Mouse (Mus musculus) splenic B cell, adult 2 months (primary cell): Measurements from ENCODE around the gene Lce3c.

ENCODE experiments used
- DNase-seq: peaks from one replicate; pipeline ENCODE4 v3.0.0-alpha.2; 2011; ENCODE audit warnings: low read depth, low spot score
- H3K27me3 ChIP-seq: 2 replicates; pipeline ENCODE4 v1.6.1; 2012; ENCODE audit warnings: mild to moderate bottlenecking, low read length, moderate library complexity, mixed read lengths; ENCODE audit not compliant: control insufficient read depth, poor library complexity, insufficient read depth, severe bottlenecking
- H3K36me3 ChIP-seq: 2 replicates; pipeline ENCODE4 v1.6.1; 2012; ENCODE audit warnings: mild to moderate bottlenecking, low read length, moderate library complexity, mixed read lengths; ENCODE audit not compliant: control insufficient read depth, poor library complexity, insufficient read depth, severe bottlenecking

Lce3c gene

DNA sequence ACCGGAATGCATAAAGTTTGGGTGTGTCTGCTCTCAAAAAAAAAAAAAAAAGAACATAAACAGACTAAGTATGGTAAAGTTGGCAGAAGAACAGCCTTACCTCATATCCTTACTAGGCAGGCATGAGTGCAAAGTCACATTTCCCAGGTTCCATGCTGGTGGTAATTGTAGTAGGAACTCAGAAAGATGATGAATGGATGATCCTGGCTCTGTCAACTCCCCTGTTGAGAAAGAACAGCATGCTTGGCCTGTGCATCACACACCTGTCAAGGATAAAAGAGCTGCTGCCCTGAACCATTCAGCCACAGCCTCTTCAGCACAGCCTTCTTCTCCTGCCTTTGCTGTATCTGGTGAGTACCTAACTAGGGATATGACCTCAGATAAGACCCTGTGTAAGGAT, at the start of gene Lce3c:
Gene Lce3c (plus strand): TSS at position 301 of the 400 bp plus-strand sequence.
- no peaks in the 10 kb centered on the region for H3K27me3 ChIP-seq
- no peak for DNase-seq
- H3K36me3 ChIP-seq, result no peaks in the 10 kb centered on the region

DNA sequence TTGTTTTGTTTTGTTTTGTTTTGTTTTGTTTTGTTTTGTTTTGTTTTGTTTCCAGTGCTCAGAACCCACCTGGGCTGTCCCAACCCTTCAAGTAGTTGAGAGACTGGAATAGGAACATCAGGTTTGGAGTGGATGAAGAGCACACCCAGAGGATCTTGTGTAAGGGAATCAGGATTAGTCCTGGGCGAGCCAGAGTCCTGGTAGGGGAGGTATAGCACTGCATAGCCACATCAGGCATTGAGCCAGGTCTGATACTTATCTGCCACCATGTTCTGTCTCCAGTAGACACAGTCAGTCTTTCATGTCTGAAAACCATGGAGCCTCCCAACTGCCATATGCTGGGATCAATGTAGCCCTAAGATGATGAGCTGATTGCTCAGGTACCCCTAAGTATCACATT, 49.8 kb upstream of the Lce3c start:
- no peak for DNase-seq
- H3K27me3 ChIP-seq, result no peaks in the 10 kb centered on the region
- no peaks in the 10 kb centered on the region for H3K36me3 ChIP-seq

DNA sequence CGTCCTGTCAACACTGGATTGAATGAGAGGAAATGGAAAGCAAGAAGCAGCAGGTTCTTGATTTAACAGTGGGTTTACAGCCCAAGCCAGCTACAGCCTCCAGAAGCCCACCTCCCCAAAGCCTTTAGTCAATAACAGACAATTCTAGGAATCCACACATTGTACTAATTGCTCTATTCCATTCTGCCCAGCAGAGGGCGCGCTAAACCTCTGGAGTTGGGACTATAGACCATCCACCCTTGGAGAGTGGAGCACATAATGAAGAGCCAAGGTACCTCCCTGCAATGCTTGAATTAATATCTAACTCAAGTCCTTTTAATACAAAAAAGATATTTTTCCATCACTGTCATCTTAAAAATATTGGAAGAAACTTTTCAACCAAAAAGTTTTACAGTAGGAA, 41.3 kb upstream of the Lce3c start:
- H3K36me3 ChIP-seq, result no peaks in the 10 kb centered on the region
- no peaks in the 10 kb centered on the region for H3K27me3 ChIP-seq
- no peak for DNase-seq

DNA sequence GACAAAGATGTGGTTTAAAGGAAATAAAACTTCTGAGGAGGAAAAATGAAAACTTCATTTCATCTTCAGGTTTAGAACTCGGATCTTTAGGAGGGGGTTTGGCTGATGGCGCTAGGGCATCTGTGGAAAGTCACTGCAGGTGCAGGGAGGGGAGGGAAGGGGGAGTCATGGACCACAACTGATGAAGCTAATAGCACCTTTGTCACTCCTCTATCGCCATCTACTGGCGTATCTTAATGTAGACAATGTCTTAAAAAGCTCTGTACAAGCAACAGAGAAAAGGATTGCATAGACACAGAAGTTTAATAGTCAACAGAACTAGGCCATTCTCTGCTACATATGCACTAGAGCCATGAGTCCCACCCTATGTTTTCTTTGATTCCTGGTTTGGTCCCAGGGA, 40.6 kb upstream of the Lce3c start:
- no peak for DNase-seq
- Histone ChIP-seq H3K27me3 (no peaks in the 10 kb centered on the region), H3K36me3 (no peaks in the 10 kb centered on the region)

DNA sequence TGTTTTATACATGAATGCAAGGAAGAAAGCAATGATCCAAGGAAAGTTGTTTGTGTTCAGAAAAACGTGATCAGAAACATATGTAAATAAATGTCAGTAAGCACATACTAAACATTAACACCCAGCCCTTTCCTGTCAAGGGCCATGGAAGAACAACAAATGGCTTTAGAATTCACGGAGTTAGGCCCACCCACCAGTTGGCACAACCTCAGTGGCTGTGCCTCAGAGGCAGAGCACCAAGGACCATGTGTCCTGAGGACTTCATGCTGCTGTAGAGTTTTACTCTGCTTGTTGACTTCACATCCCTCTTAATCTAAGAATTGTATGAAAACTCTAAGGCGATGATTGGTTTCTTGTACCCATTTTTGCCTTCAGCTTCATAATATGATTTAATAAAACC, 39.1 kb upstream of the Lce3c start:
- Histone ChIP-seq H3K27me3 (no peaks in the 10 kb centered on the region), H3K36me3 (no peaks in the 10 kb centered on the region)
- no peak for DNase-seq

DNA sequence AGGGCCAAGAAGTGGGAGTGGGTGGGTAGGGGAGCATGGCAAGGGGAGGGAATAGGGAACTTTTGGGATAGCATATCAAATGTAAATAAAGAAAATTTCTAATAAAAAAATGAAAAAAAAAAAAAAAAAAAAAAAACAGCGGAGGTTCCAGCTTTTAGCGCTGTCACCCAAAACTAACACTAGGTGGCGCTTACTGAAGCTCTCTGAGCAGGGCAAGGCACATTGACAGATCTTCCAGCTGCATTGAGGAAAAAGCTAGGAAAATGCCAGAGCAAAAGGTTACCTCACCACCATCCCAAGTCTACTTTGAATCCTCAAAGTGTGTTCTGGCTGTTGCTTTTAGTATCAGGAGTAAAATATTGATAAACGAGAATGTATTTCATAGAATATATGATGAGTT, 36.7 kb upstream of the Lce3c start:
- no peaks in the 10 kb centered on the region for H3K36me3 ChIP-seq
- DNase-seq, result no peak
- H3K27me3 ChIP-seq, result no peaks in the 10 kb centered on the region

DNA sequence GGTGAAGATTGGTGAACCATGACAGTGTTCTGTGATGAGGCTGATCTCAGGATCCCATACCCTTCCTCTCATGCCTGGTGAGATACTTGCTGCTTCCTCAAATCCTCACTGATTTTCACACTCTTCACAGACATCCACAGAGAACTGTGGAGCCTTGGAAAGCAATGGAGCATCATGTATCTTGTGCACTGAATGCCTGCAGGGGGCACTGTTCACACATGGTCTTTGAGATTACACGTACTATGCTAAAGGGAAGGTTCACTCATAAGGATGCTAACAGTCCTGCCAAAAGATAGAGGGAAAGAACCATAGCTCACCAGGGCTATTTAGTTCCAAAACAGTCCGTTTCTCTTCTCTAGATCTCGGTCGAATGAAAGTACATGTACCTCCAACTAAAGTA, 23.9 kb upstream of the Lce3c start:
- DNase-seq, result no peak
- H3K36me3 ChIP-seq, result no peaks in the 10 kb centered on the region
- H3K27me3 ChIP-seq, result no peaks in the 10 kb centered on the region

DNA sequence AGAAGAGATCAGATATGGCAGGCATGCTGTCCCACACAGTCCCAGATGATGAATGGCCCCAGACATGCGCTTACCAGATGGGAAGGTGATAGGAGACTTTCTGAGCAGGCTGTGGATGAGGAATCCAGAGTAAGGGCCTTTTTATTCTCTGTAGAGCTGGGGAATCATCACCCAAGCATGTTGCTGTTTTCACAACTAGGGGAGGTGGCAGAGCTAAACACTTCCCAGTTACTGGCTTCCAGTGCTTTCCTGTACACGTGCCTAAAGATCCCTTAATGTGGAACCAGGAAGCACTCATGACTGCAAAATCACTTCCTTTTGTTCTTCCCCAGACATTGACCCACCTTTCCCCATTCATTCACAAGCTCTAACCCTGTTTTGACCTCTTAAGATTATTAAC, 18.2 kb upstream of the Lce3c start, which contains the start of gene Lce3a:
Gene Lce3a (minus strand): TSS at position 101 of the 400 bp plus-strand sequence.
- DNase-seq, result no peak
- Histone ChIP-seq H3K36me3 (no peaks in the 10 kb centered on the region), H3K27me3 (no peaks in the 10 kb centered on the region)

DNA sequence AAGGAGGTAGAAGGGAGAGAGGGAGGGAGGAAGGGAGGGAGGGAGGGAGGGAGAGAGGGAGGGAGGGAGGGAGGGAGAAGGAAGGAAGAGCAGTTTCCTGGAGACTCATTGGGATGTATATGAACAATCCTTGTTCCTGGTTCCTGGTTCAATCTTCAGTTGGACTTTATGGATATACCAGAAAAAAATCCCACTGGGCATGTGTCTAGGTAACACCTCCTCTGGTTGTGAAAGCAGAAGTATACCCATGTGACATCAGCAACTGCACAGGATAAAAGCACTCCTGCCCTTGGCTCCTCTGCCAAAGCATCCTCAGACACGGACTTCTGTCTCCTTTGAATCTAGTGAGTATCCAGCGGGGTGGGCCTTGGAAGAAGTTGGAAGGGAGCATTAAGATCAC, 11.6 kb upstream of the Lce3c start, which contains the start of gene Lce3b:
Gene Lce3b (plus strand): TSS at position 301 of the 400 bp plus-strand sequence.
- no peak for DNase-seq
- H3K27me3 ChIP-seq, result no peaks in the 10 kb centered on the region
- H3K36me3 ChIP-seq, result no peaks in the 10 kb centered on the region

DNA sequence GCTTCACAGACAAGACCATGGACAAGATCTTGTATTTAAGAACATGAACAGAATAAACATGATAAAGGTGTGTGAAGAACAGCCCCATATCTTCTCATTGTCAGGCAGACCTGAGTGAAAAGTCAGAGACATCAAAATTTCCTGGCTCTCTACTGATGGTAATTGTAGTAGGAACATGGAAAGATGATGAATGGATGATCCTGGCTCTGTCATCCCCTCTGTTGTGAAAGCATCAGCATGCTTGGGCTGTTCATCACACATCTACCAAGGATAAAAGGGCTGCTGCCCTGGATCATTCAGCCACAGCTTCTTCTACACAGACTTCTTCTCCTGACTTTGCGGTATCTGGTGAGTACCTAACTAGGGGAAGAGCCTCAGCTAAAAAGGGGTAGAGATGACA, 12.8 kb downstream of the Lce3c start, which contains the start of gene Lce3d:
Gene Lce3d (plus strand): TSS at position 301 of the 400 bp plus-strand sequence.
- no peaks in the 10 kb centered on the region for H3K27me3 ChIP-seq
- H3K36me3 ChIP-seq, result no peaks in the 10 kb centered on the region
- DNase-seq, result no peak

DNA sequence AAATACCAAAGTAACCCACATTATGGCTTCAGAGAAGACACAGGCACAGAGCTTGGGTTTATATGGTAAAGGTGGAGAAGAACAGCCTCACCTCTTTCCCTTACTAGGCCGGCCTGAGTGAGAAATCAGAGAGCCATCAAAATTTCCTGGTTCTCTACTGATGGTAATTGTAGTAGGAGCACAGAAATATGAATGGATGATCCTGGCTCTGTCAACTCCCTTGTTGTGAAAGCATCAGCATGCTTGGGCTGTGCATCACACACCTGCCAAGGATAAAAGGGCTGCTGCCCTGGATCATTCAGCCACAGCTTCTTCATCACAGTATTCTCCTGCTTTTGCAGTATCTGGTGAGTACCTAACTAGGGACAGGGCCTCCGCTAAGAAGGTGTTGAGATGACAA, 22.5 kb downstream of the Lce3c start, which contains the start of gene Lce3e:
Gene Lce3e (plus strand): TSS at position 301 of the 400 bp plus-strand sequence.
- H3K36me3 ChIP-seq, result no peaks in the 10 kb centered on the region
- no peak for DNase-seq
- no peaks in the 10 kb centered on the region for H3K27me3 ChIP-seq

DNA sequence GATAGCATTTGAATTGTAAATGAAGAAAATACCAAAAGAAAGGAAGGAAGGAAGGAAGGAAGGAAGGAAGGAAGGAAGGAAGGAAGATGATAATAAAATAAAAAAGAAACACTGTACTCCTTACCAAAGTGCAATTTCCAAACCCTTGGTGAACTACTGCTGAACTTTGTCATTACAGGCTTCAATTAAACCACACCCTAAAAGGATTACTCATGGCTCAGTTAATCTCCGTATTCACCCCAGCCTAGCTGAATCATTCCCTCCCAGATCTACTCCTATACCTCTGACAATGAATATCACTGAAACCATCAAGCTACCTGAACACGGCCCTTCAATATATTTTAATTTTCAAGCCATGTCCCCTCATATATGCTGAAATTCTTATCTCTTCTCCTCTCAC, 34.2 kb downstream of the Lce3c start:
- Histone ChIP-seq H3K27me3 (no peaks in the 10 kb centered on the region), H3K36me3 (no peaks in the 10 kb centered on the region)
- DNase-seq, result no peak

DNA sequence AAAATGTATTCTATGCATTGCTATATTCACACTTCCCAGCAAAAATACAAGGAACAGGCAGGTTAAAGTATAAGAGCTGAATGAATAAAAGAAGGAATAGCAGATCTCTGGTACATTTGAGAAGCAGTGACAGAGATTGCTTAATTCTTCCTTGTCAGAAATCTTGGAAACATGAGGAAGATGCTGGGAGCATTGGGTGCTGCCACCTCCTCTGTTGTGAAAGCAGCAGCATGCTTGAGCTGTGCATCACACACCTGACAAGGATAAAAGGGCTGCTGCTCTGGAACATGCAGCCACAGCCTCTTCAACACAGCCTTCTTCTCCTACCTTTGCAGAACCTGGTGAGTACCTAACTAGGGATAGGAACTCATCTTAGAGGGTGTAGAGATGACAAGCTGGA, 47.6 kb downstream of the Lce3c start, which contains the start of gene Lce3f:
Gene Lce3f (plus strand): TSS at position 301 of the 400 bp plus-strand sequence.
- DNase-seq, result no peak
- Histone ChIP-seq H3K27me3 (no peaks in the 10 kb centered on the region; the same call in 1 of the 2 replicates), H3K36me3 (no peaks in the 10 kb centered on the region)
